ENCODE assay signal across 11 mouse cellular contexts in the genomic region with DNA sequence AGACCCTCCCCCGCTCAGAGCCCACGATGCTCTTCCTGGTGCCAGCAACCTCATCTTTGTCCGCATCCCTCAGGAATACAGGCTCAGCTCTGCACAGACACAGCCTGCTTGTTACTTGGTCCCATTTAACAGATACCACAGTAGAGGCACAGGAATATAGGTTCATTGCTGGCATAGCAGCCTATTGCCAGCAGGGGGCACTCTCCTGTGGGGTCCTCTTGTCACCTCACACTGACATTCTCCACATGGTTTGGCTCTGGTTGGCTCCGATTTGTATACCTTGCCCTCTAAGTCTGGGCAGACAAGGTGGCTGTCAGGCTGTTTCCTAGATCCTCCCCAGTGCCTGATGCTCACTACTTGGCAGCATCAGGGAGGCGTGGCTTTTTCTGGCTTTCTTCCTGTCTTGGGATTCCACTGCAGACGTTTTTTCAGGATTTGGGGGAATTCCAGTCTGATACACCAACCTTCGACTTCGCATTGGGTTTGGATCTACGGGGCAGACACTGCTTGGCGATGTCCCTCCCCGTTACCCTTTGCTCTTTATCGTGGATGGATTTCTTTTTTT. TPM values are rescaled to one million over a fixed set of nuclear protein-coding genes. Genes with fewer than 3 reads are reported as not detected.
A peak's percentile ranks its signal among the peaks of the same experiment; 100 is the strongest.
DNase-seq lines count a peak whose midpoint lies in the region; ATAC-seq lines count a peak whose summit lies in the region.
"Had no signal": no experiment of that assay in that cellular context is flagged by ENCODE, and none has a peak within 500 bp of the region (broad histone marks: within the 10 kb centered on the region; RNA-seq: fewer than 3 reads in every experiment).

No protein-coding gene starts in this region.

- no peak for ATAC-seq in kidney, embryonic 14.5 days (ENCODE audit: low FRiP score, low TSS enrichment)
- no peak for ATAC-seq in midbrain, embryonic 14.5 days (ENCODE audit: low FRiP score, low TSS enrichment)
- ATAC-seq: intestine, embryonic 15.5 days had no signal

- H3K4me3 ChIP-seq in kidney, embryonic 14.5 days (ENCODE audit: low read length), result no peak overlapping the region
- no peak overlapping the region for H3K4me3 ChIP-seq in midbrain, embryonic 14.5 days (replicated peaks; ENCODE audit: low read depth, low read length)
- H3K4me3 ChIP-seq: embryonic facial prominence, embryonic 15.5 days; intestine, embryonic 15.5 days; limb, embryonic 15.5 days had no signal

- peak; percentile 20 to 33 for DNase-seq in cerebellum, postnatal 10 days
- no peak for DNase-seq in cerebellum, postnatal 25 days
- peak; percentile 56 for DNase-seq in kidney, postnatal 10 days
- DNase-seq in 3T3-L1 (ENCODE audit: low read depth, low spot score) (peak; percentile 64), R1 (ENCODE audit: low read depth, low spot score) (peak; percentile 67)
- DNase-seq in thymus, postnatal 36 days, result no peak
- DNase-seq in midbrain, embryonic 14.5 days, result no peak

- H3K4me2 ChIP-seq in kidney, embryonic 14.5 days (replicated peaks; ENCODE audit: low read depth, low read length), result no peak overlapping the region
- H3K4me2 ChIP-seq in midbrain, embryonic 14.5 days (ENCODE audit: low read length), result no peak overlapping the region
- H3K4me2 ChIP-seq: embryonic facial prominence, embryonic 15.5 days; intestine, embryonic 15.5 days; limb, embryonic 15.5 days had no signal

- H3K9me3 ChIP-seq in kidney, embryonic 14.5 days (ENCODE audit: control insufficient read depth, low read length), result no peaks in the 10 kb centered on the region
- no peaks in the 10 kb centered on the region for H3K9me3 ChIP-seq in midbrain, embryonic 14.5 days (ENCODE audit: control insufficient read depth, low read length)
- H3K9me3 ChIP-seq: embryonic facial prominence, embryonic 15.5 days; intestine, embryonic 15.5 days; limb, embryonic 15.5 days had no signal

- no peaks in the 10 kb centered on the region for H3K36me3 ChIP-seq in kidney, embryonic 14.5 days (ENCODE audit: control insufficient read depth, insufficient read depth, low read length)
- H3K36me3 ChIP-seq in midbrain, embryonic 14.5 days (ENCODE audit: control insufficient read depth, insufficient read depth, low read length), result no peaks in the 10 kb centered on the region
- H3K36me3 ChIP-seq: embryonic facial prominence, embryonic 15.5 days; intestine, embryonic 15.5 days; limb, embryonic 15.5 days had no signal

- no peaks in the 10 kb centered on the region for H3K4me1 ChIP-seq in kidney, embryonic 14.5 days (ENCODE audit: control insufficient read depth, insufficient read depth, low read length)
- no peaks in the 10 kb centered on the region for H3K4me1 ChIP-seq in midbrain, embryonic 14.5 days (ENCODE audit: control insufficient read depth, insufficient read depth, low read length)
- H3K4me1 ChIP-seq: embryonic facial prominence, embryonic 15.5 days; intestine, embryonic 15.5 days; limb, embryonic 15.5 days had no signal

- no peak overlapping the region for H3K9ac ChIP-seq in kidney, embryonic 14.5 days (ENCODE audit: low read depth, low read length)
- H3K9ac ChIP-seq in midbrain, embryonic 14.5 days (replicated peaks; ENCODE audit: low read length), result no peak overlapping the region
- H3K9ac ChIP-seq: embryonic facial prominence, embryonic 15.5 days; intestine, embryonic 15.5 days; limb, embryonic 15.5 days had no signal

- 84% methylated on average over 12 of the region's 12 CpGs for WGBS in kidney, embryonic 14.5 days
- WGBS in midbrain, embryonic 14.5 days, result 84% methylated on average over 12 of the region's 12 CpGs

- H3K27ac ChIP-seq in kidney, embryonic 14.5 days (ENCODE audit: low read depth, low read length), result no peak overlapping the region
- H3K27ac ChIP-seq in midbrain, embryonic 14.5 days (replicated peaks; ENCODE audit: low read depth, low read length), result no peak overlapping the region
- H3K27ac ChIP-seq: embryonic facial prominence, embryonic 15.5 days; intestine, embryonic 15.5 days; limb, embryonic 15.5 days had no signal

- no peaks in the 10 kb centered on the region for H3K27me3 ChIP-seq in kidney, embryonic 14.5 days (ENCODE audit: control insufficient read depth, insufficient read depth, low read length)
- H3K27me3 ChIP-seq in midbrain, embryonic 14.5 days (ENCODE audit: control insufficient read depth, insufficient read depth, low read length), result no peaks in the 10 kb centered on the region
- H3K27me3 ChIP-seq: embryonic facial prominence, embryonic 15.5 days; limb, embryonic 15.5 days had no signal

RNA-seq across cellular contexts. Expression of a gene that starts 42.6 kb away (rescaled TPM):
- polyA plus RNA-seq in kidney, embryonic 14.5 days (2014; fragmentation: Nextera tagmentation; extraction: Ambion mirVana), result 4.4 and 4.8 TPM in 2 replicates
- 3.6 and 5.6 TPM in 2 replicates for polyA plus RNA-seq in midbrain, embryonic 14.5 days (2014; fragmentation: Nextera tagmentation; extraction: Ambion mirVana)

RNA-seq across cellular contexts. Expression of a gene that starts 58.8 kb away (rescaled TPM):
- 38.1 and 44.6 TPM in 2 replicates for polyA plus RNA-seq in kidney, embryonic 14.5 days (2014; fragmentation: Nextera tagmentation; extraction: Ambion mirVana)
- polyA plus RNA-seq in midbrain, embryonic 14.5 days (2014; fragmentation: Nextera tagmentation; extraction: Ambion mirVana), result 5.4 TPM in 2 replicates

Comparison
In these comparisons a context has a peak if more than half of its experiments do, and no peak if none do; other contexts are left out.
1. DNase-seq: peak in cerebellum, postnatal 10 days (2 of 2), kidney, postnatal 10 days (single experiment), 3T3-L1 (single experiment) and R1 (single experiment); none in cerebellum, postnatal 25 days (0 of 2), thymus, postnatal 36 days (0 of 2) and midbrain, embryonic 14.5 days (single experiment).